Mouse (Mus musculus) forebrain, embryonic 16.5 days (tissue): ENCODE data around the gene Hdac6. TPM values are rescaled to one million over a fixed set of nuclear protein-coding genes. Genes with fewer than 3 reads are reported as not detected.
"Not testable (repeated sequence)": the region's sequence is repeated elsewhere in the genome, so short reads cannot be mapped to it uniquely, and the experiment has no call there.

Experiments used
- ATAC-seq: fragments of 200-750 bp; cut with Nextera tagmentation; 2 replicates; pipeline ENCODE4 v1.8.0; 2017; ENCODE audit warnings: mild to moderate bottlenecking, moderate library complexity
- H3K27ac ChIP-seq: fragments of 300-500 bp; sonication (generic); 2 replicates; pipeline ENCODE4 v1.5.1; 2014; ENCODE audit warnings: low read length, control low read depth
- H3K27me3 ChIP-seq: fragments of 300-500 bp; sonication (generic); replicated peaks from 2 replicates; pipeline ENCODE4 v1.6.1; 2014; ENCODE audit warnings: low read length; ENCODE audit not compliant: control insufficient read depth, insufficient read depth
- H3K36me3 ChIP-seq: fragments of 300-500 bp; sonication (generic); 2 replicates; pipeline ENCODE4 v1.6.1; 2014; ENCODE audit not compliant: control insufficient read depth, insufficient read depth
- H3K4me1 ChIP-seq: fragments of 300-500 bp; sonication (generic); replicated peaks from 2 replicates; pipeline ENCODE4 v1.6.1; 2014; ENCODE audit warnings: low read length; ENCODE audit not compliant: control insufficient read depth, insufficient read depth
- H3K4me2 ChIP-seq: fragments of 300-500 bp; sonication (generic); 2 replicates; pipeline ENCODE4 v1.6.1; 2014; ENCODE audit warnings: mild to moderate bottlenecking, low read length, control low read depth
- H3K4me3 ChIP-seq: fragments of 300-500 bp; sonication (generic); replicated peaks from 2 replicates; pipeline ENCODE4 v1.5.1; 2014; ENCODE audit warnings: mild to moderate bottlenecking, low read length, control low read depth
- H3K9ac ChIP-seq: fragments of 300-500 bp; sonication (generic); replicated peaks from 2 replicates; pipeline ENCODE4 v1.6.1; 2014; ENCODE audit warnings: low read depth, low read length, control low read depth
- H3K9me3 ChIP-seq: fragments of 300-500 bp; sonication (generic); 2 replicates; pipeline ENCODE4 v1.6.1; 2016; ENCODE audit warnings: low read length; ENCODE audit not compliant: control insufficient read depth
- WGBS: fragments of 180-500 bp; shearing (Covaris S2); extraction: QIAGEN DNeasy Blood & Tissue Kit; methylation state at CpG from one replicate; pipeline ENCODE4 v1.1.7; 2014; 5-methylcytosine and 5-hydroxymethylcytosine counted together
- polyA plus RNA-seq: library from polyadenylated mRNA; unstranded; fragments of >200 nt; fragmentation: Nextera tagmentation; extraction: Ambion mirVana; gene quantifications from 2 replicates; pipeline ENCODE4 v1.2.1, GENCODE M21; 2015

Hdac6 gene
- polyA plus RNA-seq, 1 experiment from 2014 or later: 59.8 TPM

- H3K27ac ChIP-seq: no peak overlapping the region
- no peak overlapping the region for H3K9ac ChIP-seq
- H3K4me2 ChIP-seq: no peak overlapping the region
- no peaks in the 10 kb centered on the region for H3K9me3 ChIP-seq
- ATAC-seq: no peak
- peaks cover 6% of the 10 kb centered on the region for H3K36me3 ChIP-seq
- 29% methylated on average over 10 of the region's 10 CpGs for WGBS
- H3K4me3 ChIP-seq: no peak overlapping the region
- H3K4me1 ChIP-seq: peaks cover 7% of the 10 kb centered on the region
- no peaks in the 10 kb centered on the region for H3K27me3 ChIP-seq
Measured at GRCm38 (mm10) chrX:7927116-7927515, 20.6 kb downstream of the Hdac6 start.

- no peaks in the 10 kb centered on the region for H3K9me3 ChIP-seq
- peaks cover 3% of the 10 kb centered on the region; the same call in 1 of the 2 replicates for H3K27me3 ChIP-seq
- no peak for ATAC-seq
- no peak overlapping the region for H3K4me2 ChIP-seq
- peaks cover 4% of the 10 kb centered on the region for H3K36me3 ChIP-seq
- WGBS: 82% methylated on average over 6 of the region's 6 CpGs
- H3K9ac ChIP-seq: no peak overlapping the region
- no peak overlapping the region for H3K27ac ChIP-seq
- H3K4me1 ChIP-seq: peaks cover 7% of the 10 kb centered on the region
- no peak overlapping the region for H3K4me3 ChIP-seq
Measured at GRCm38 (mm10) chrX:7926266-7926665, 21.4 kb downstream of the Hdac6 start.

GRCm38 (mm10) chrX:7922032-7922431 lies 25.7 kb downstream of the Hdac6 start:
- peaks cover 3% of the 10 kb centered on the region; the same call in 1 of the 2 replicates for H3K27me3 ChIP-seq
- 11% methylated on average over 45 of the region's 48 CpGs for WGBS
- no peak for ATAC-seq
- H3K27ac ChIP-seq: no peak overlapping the region
- H3K36me3 ChIP-seq: no peaks in the 10 kb centered on the region
- no peaks in the 10 kb centered on the region for H3K9me3 ChIP-seq
- peak overlapping the region; percentile 58 for H3K4me2 ChIP-seq
- H3K4me3 ChIP-seq: peak overlapping the region; percentile 56
- peaks cover 7% of the 10 kb centered on the region for H3K4me1 ChIP-seq
- H3K9ac ChIP-seq: peak overlapping the region; percentile 53

GRCm38 (mm10) chrX:7919601-7920383 lies 27.9 kb downstream of the Hdac6 start, which contains the start of gene Pcsk1n:
Gene Pcsk1n, plus strand, starts transcription at chrX:7919822.
- peak within 1 kb of the TSS; percentile 56 for H3K4me3 ChIP-seq
- peak; percentile 90 for ATAC-seq
- H3K4me1 ChIP-seq: peaks cover 7% of the 10 kb centered on the region
- H3K36me3 ChIP-seq: no peaks in the 10 kb centered on the region
- H3K9ac ChIP-seq: peak within 1 kb of the TSS; percentile 59
- H3K27ac ChIP-seq: peak within 1 kb of the TSS; percentile 50
- H3K4me2 ChIP-seq: peak within 1 kb of the TSS; percentile 58
- 15% methylated on average over 26 of the region's 40 CpGs for WGBS
- H3K27me3 ChIP-seq: peaks cover 3% of the 10 kb centered on the region; the same call in 1 of the 2 replicates
- no peaks in the 10 kb centered on the region for H3K9me3 ChIP-seq

GRCm38 (mm10) chrX:7917960-7918359 lies 29.7 kb downstream of the Hdac6 start:
- not testable (repeated sequence) for H3K4me2 ChIP-seq, H3K27ac ChIP-seq

GRCm38 (mm10) chrX:7915669-7916068 lies 32.0 kb downstream of the Hdac6 start:
- H3K9me3 ChIP-seq, H3K36me3 ChIP-seq, H3K9ac ChIP-seq, H3K27ac ChIP-seq, H3K4me3 ChIP-seq, H3K27me3 ChIP-seq, H3K4me1 ChIP-seq, ATAC-seq, H3K4me2 ChIP-seq: not testable (repeated sequence)
- 26% methylated on average over 3 of the region's 3 CpGs for WGBS

More at GRCm38 (mm10) chrX:7917960-7918359, 29.7 kb downstream of the Hdac6 start:
- 76% methylated on average over 6 of the region's 6 CpGs for WGBS
- not testable (repeated sequence) for H3K9me3 ChIP-seq, ATAC-seq, H3K4me1 ChIP-seq, H3K9ac ChIP-seq, H3K27me3 ChIP-seq, H3K36me3 ChIP-seq, H3K4me3 ChIP-seq

GRCm38 (mm10) chrX:7910473-7910872 lies 37.2 kb downstream of the Hdac6 start:
- Histone ChIP-seq H3K27ac (no peak overlapping the region), H3K27me3 (no peaks in the 10 kb centered on the region), H3K36me3 (no peaks in the 10 kb centered on the region), H3K4me1 (no peaks in the 10 kb centered on the region), H3K4me3 (no peak overlapping the region), H3K9ac (no peak overlapping the region), H3K4me2 (no peak overlapping the region), H3K9me3 (no peaks in the 10 kb centered on the region)
- no peak for ATAC-seq
- WGBS: 46% methylated on average over 6 of the region's 6 CpGs

- not testable (repeated sequence) for H3K4me1 ChIP-seq, H3K27me3 ChIP-seq, H3K36me3 ChIP-seq, H3K9ac ChIP-seq, H3K4me3 ChIP-seq, H3K9me3 ChIP-seq, H3K4me2 ChIP-seq, H3K27ac ChIP-seq, ATAC-seq
- 92% methylated on average over 4 of the region's 4 CpGs for WGBS
Measured at GRCm38 (mm10) chrX:7909242-7909641, 38.4 kb downstream of the Hdac6 start, which contains the start of gene Gm10490. Gene Gm10490, plus strand, starts transcription at chrX:7909542.

GRCm38 (mm10) chrX:7907735-7908134 lies 40.0 kb downstream of the Hdac6 start, which contains the start of gene Gm10491:
Gene Gm10491, minus strand, starts transcription at chrX:7907835.
- no peaks in the 10 kb centered on the region for H3K4me1 ChIP-seq
- H3K9me3 ChIP-seq: no peaks in the 10 kb centered on the region
- H3K27ac ChIP-seq: no peak within 1 kb of the TSS
- no peaks in the 10 kb centered on the region for H3K27me3 ChIP-seq
- 90% methylated on average over 4 of the region's 5 CpGs for WGBS
- H3K4me2 ChIP-seq: no peak within 1 kb of the TSS
- no peak for ATAC-seq
- no peak within 1 kb of the TSS for H3K4me3 ChIP-seq
- no peaks in the 10 kb centered on the region for H3K36me3 ChIP-seq
- no peak within 1 kb of the TSS for H3K9ac ChIP-seq
